Mouse (Mus musculus) neural tube, embryonic 15.5 days (tissue): Measurements from ENCODE around the gene Pip5k1c. TPM values are rescaled to one million over a fixed set of nuclear protein-coding genes. Genes with fewer than 3 reads are reported as not detected.

Source experiments
- ATAC-seq: fragments of 200-750 bp; cut with Nextera tagmentation; 2 replicates; pipeline ENCODE4 v1.8.0; 2017; ENCODE audit warnings: mild to moderate bottlenecking, moderate TSS enrichment, moderate library complexity; ENCODE audit not compliant: low FRiP score
- H3K27ac ChIP-seq: fragments of 300-500 bp; sonication (generic); replicated peaks from 2 replicates; pipeline ENCODE4 v1.5.1; 2015; ENCODE audit warnings: mild to moderate bottlenecking, inconsistent platforms
- H3K27me3 ChIP-seq: fragments of 300-500 bp; sonication (generic); replicated peaks from 2 replicates; pipeline ENCODE4 v1.6.1; 2015; ENCODE audit warnings: inconsistent platforms
- H3K36me3 ChIP-seq: fragments of 300-500 bp; sonication (generic); 2 replicates; pipeline ENCODE4 v1.6.1; 2015; ENCODE audit warnings: inconsistent platforms
- H3K4me1 ChIP-seq: fragments of 300-500 bp; sonication (generic); 2 replicates; pipeline ENCODE4 v1.6.1; 2015; ENCODE audit warnings: inconsistent platforms
- H3K4me2 ChIP-seq: fragments of 300-500 bp; sonication (generic); 2 replicates; pipeline ENCODE4 v1.6.1; 2015; ENCODE audit warnings: inconsistent platforms, mild to moderate bottlenecking, moderate library complexity
- H3K4me3 ChIP-seq: fragments of 300-500 bp; sonication (generic); replicated peaks from 2 replicates; pipeline ENCODE4 v1.5.1; 2015; ENCODE audit warnings: mild to moderate bottlenecking, inconsistent platforms
- H3K9ac ChIP-seq: fragments of 300-500 bp; sonication (generic); replicated peaks from 2 replicates; pipeline ENCODE4 v1.6.1; 2015; ENCODE audit warnings: mild to moderate bottlenecking, inconsistent platforms
- H3K9me3 ChIP-seq: fragments of 300-500 bp; sonication (generic); replicated peaks from 2 replicates; pipeline ENCODE4 v1.6.1; 2016; ENCODE audit warnings: inconsistent platforms
- WGBS: fragments of 180-500 bp; shearing (Covaris S2); methylation state at CpG from one replicate; pipeline ENCODE4 v1.1.7; 2015; ENCODE audit warnings: mixed read lengths; 5-methylcytosine and 5-hydroxymethylcytosine counted together
- polyA plus RNA-seq: library from polyadenylated mRNA; unstranded; fragments of >200 nt; fragmentation: Nextera tagmentation; extraction: Ambion mirVana; gene quantifications from 2 replicates; pipeline ENCODE4 v1.2.1, GENCODE M21; 2015

Gene Pip5k1c
- polyA plus RNA-seq, 1 experiment from 2014 or later = 124 TPM

- Histone ChIP-seq H3K4me1 (peaks cover 41% of the 10 kb centered on the region), H3K36me3 (peaks cover 45% of the 10 kb centered on the region), H3K27ac (no peak overlapping the region), H3K9me3 (no peaks in the 10 kb centered on the region), H3K4me3 (no peak overlapping the region), H3K9ac (no peak overlapping the region), H3K27me3 (peaks cover 37% of the 10 kb centered on the region), H3K4me2 (no peak overlapping the region)
- 95% methylated on average over 4 of the region's 4 CpGs for WGBS
- no peak for ATAC-seq
Measured at GRCm38 (mm10) chr10:81261025-81261424, 31.7 kb upstream of the Pip5k1c start.

- WGBS = 98% methylated on average over 8 of the region's 8 CpGs
- peak overlapping the region; percentile 66 for H3K4me2 ChIP-seq
- ATAC-seq = no peak
- peak overlapping the region; percentile 88 for H3K4me3 ChIP-seq
- H3K27ac ChIP-seq = no peak overlapping the region
- no peaks in the 10 kb centered on the region for H3K9me3 ChIP-seq
- H3K4me1 ChIP-seq = peaks cover 39% of the 10 kb centered on the region
- peak overlapping the region; percentile 80; the same call in 1 of the 2 replicates for H3K9ac ChIP-seq
- H3K27me3 ChIP-seq = 0 out of 2 replicates have a peak, but pooled peaks cover under 1% of the 10 kb centered on the region
- peaks cover 43% of the 10 kb centered on the region for H3K36me3 ChIP-seq
Measured at GRCm38 (mm10) chr10:81265540-81265939, 27.2 kb upstream of the Pip5k1c start.

DNA sequence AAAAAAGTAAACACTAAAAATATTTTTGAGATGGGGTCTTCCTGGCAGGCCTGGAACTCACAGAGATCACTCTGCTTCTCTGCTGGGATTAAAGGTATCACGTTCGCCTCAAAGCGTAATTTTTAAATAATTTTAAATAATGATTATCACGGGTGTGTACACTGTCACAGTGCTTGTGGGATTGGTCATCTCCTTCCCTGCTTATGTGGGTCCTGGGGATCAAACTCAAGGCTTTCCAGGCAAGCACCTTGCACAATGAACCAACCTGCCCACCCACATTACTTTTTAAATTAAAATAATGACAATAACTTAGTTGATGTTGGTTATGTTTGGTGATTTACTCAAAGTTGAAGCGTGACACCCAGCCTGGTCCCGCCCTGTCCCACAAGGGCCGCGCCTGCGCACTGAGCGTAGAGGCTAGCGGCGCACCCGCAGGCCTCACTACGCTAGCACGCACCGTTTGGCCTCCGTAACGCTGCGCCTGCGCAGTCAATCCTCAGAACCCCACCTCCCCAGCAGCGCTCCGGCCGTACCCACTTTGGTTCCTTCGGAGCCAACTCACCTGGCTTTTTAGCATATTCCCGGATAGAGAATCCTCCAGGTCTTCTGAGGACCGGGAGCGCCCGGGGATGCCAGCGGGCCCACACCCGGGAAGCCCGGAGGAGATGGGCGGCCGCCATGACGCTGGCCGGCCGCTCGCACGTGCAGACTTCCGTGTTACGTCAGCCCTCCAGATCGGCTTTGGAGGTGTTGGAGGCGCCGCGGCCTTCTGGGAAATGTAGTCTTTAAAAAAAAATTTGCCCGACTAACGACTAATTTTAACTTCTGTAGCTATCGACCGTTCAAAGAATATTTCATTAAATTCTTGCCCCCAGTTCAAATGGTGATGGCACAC, 26.3 kb upstream of the Pip5k1c start, which contains the start of the genes Mrpl54 and Apba3:
Gene Mrpl54, minus strand, starts transcription at position 724 of the 895 bp plus-strand sequence.
Gene Apba3, plus strand, starts transcription at position 750 of the 895 bp plus-strand sequence.
- peaks cover 44% of the 10 kb centered on the region for H3K36me3 ChIP-seq
- WGBS = under 1% methylated on average over 48 of the region's 48 CpGs
- H3K27me3 ChIP-seq = no peaks in the 10 kb centered on the region
- H3K9me3 ChIP-seq = no peaks in the 10 kb centered on the region
- H3K4me2 ChIP-seq = peak within 1 kb of the TSS; percentile 82
- peak within 1 kb of the TSS; percentile 95 for H3K27ac ChIP-seq
- H3K9ac ChIP-seq = peak within 1 kb of the TSS; percentile 80
- H3K4me3 ChIP-seq = peak within 1 kb of the TSS; percentile 88
- ATAC-seq = peak; percentile 91
- peaks cover 39% of the 10 kb centered on the region for H3K4me1 ChIP-seq

DNA sequence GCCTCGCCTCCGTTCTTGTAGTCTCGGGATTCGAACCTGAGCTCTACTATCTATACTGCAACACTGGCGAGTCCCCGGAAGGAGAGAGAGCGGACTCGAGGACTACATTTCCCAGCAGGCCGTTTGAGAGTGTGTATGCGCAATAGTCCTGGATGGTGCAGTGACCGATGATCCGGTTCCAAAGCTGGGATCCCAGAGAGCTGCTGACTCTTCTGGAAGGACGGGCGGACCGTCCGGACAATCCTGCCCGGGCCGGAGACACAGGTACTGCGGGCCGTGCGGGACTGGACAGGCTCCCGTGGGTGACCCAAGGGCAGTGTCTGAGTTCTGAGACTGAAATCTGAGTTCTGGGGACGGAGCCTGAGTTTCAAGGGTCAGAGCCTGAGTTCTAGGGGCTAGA, 24.7 kb upstream of the Pip5k1c start:
- peaks cover 49% of the 10 kb centered on the region for H3K36me3 ChIP-seq

GRCm38 (mm10) chr10:81268643-81269412, 23.9 kb upstream of the Pip5k1c start:
- no peak for ATAC-seq
- Histone ChIP-seq H3K4me1 (peaks cover 39% of the 10 kb centered on the region), H3K27me3 (no peaks in the 10 kb centered on the region), H3K36me3 (peaks cover 48% of the 10 kb centered on the region), H3K27ac (no peak overlapping the region), H3K4me3 (peak overlapping the region; percentile 66), H3K4me2 (peak overlapping the region; percentile 82), H3K9ac (peak overlapping the region; percentile 88), H3K9me3 (no peaks in the 10 kb centered on the region)
- WGBS = 85% methylated on average over 16 of the region's 16 CpGs

More for the DNA sequence above, 24.7 kb upstream of the Pip5k1c start:
- WGBS = 6% methylated on average over 23 of the region's 23 CpGs
- no peaks in the 10 kb centered on the region for H3K9me3 ChIP-seq
- peak overlapping the region; percentile 54 for H3K27ac ChIP-seq
- no peaks in the 10 kb centered on the region for H3K27me3 ChIP-seq
- ATAC-seq = peak; percentile 58
- H3K9ac ChIP-seq = peak overlapping the region; percentile 88
- peak overlapping the region; percentile 82 for H3K4me2 ChIP-seq
- H3K4me1 ChIP-seq = peaks cover 39% of the 10 kb centered on the region
- H3K4me3 ChIP-seq = peak overlapping the region; percentile 66

DNA sequence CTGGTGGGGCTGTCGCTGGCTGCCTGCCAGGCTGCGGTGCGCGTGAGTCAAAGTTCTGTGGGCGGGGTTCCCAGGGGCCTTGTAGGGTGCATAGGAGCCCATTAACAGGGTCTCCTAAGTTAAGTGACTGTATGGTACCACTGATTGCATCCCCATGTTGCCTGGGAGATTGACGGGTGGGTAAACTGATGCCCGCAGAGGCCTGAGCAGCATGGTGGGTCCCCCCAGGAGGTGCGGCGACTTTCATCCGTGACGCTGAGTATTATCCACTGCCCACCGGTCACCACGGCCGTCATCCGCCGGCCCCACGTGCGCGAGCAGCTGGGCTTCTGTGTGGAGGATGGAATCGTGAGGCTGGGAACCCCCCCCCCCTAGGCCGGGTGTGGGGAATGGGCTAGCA, 20.4 kb upstream of the Pip5k1c start:
- no peak overlapping the region for H3K27ac ChIP-seq
- no peak for ATAC-seq
- no peak overlapping the region for H3K4me2 ChIP-seq
- H3K4me3 ChIP-seq = no peak overlapping the region
- peaks cover 17% of the 10 kb centered on the region for H3K4me1 ChIP-seq
- peaks cover 32% of the 10 kb centered on the region for H3K36me3 ChIP-seq
- H3K9ac ChIP-seq = no peak overlapping the region
- 94% methylated on average over 21 of the region's 21 CpGs for WGBS
- H3K9me3 ChIP-seq = no peaks in the 10 kb centered on the region
- H3K27me3 ChIP-seq = no peaks in the 10 kb centered on the region

GRCm38 (mm10) chr10:81273842-81274241, 18.9 kb upstream of the Pip5k1c start:
- Histone ChIP-seq H3K27ac (no peak overlapping the region), H3K9ac (no peak overlapping the region), H3K36me3 (peaks cover 32% of the 10 kb centered on the region), H3K4me1 (peaks cover 6% of the 10 kb centered on the region), H3K4me2 (no peak overlapping the region), H3K4me3 (no peak overlapping the region), H3K9me3 (no peaks in the 10 kb centered on the region), H3K27me3 (0 out of 2 replicates have a peak, but pooled peaks cover 3% of the 10 kb centered on the region)
- WGBS = 95% methylated on average over 19 of the region's 19 CpGs
- no peak for ATAC-seq

DNA sequence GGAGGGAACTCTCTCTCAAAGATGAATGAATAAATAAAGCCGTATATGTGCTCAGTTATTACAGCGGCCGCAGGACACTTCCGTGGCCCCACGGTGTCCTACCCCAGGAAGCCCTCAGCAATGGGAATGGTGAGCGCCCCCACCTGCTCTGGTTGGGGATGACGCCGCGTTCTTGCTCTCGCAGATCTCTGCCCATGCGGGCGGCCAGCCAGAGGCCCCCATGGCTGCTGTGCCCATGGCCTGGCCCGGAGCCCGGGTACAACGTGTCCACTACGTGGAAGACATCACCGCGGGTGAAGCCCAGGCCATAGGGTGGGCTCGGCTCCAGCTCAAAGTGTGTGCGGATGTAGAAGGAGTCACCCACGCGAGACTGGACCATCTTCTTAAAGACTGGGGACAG, 15.1 kb upstream of the Pip5k1c start:
- Histone ChIP-seq H3K4me1 (no peaks in the 10 kb centered on the region), H3K27ac (no peak overlapping the region), H3K27me3 (peaks cover 7% of the 10 kb centered on the region), H3K4me2 (no peak overlapping the region), H3K36me3 (peaks cover 9% of the 10 kb centered on the region), H3K9ac (no peak overlapping the region), H3K4me3 (no peak overlapping the region), H3K9me3 (no peaks in the 10 kb centered on the region)
- ATAC-seq = no peak
- WGBS = 85% methylated on average over 22 of the region's 22 CpGs

GRCm38 (mm10) chr10:81279496-81279895, 13.3 kb upstream of the Pip5k1c start:
- WGBS = 31% methylated on average over 10 of the region's 10 CpGs
- peaks cover 23% of the 10 kb centered on the region for H3K27me3 ChIP-seq

DNA sequence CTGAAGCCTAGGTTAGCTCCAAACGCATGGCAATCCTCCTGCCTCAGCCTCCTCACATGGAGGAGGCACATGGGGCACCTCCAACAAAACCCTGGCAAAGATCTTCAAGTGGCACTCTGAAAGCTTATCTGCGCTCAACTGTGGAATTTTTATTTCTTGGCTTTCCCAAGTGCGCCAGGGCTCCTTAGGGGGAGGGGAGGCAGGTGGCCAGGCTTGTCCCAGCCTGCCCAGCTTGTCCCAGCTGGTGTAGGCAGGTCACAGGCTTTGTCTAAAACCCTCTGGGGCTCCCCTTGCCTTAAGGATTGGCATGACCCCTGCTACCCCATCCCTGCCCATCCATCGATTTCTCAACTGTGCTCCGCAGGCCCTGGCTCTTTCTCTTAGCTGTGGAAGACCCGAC, 8.6 kb upstream of the Pip5k1c start:
- no peak overlapping the region for H3K4me3 ChIP-seq
- H3K9ac ChIP-seq = no peak overlapping the region
- no peaks in the 10 kb centered on the region for H3K36me3 ChIP-seq
- H3K27me3 ChIP-seq = peaks cover 41% of the 10 kb centered on the region
- H3K27ac ChIP-seq = no peak overlapping the region
- 47% methylated on average over 6 of the region's 6 CpGs for WGBS
- no peak for ATAC-seq
- peaks cover 13% of the 10 kb centered on the region for H3K4me1 ChIP-seq
- H3K4me2 ChIP-seq = no peak overlapping the region
- no peaks in the 10 kb centered on the region for H3K9me3 ChIP-seq

More at GRCm38 (mm10) chr10:81279496-81279895, 13.3 kb upstream of the Pip5k1c start:
- Histone ChIP-seq H3K27ac (no peak overlapping the region), H3K4me1 (no peaks in the 10 kb centered on the region), H3K36me3 (no peaks in the 10 kb centered on the region; the same call in 1 of the 2 replicates), H3K9me3 (no peaks in the 10 kb centered on the region), H3K9ac (no peak overlapping the region), H3K4me3 (no peak overlapping the region), H3K4me2 (no peak overlapping the region)
- no peak for ATAC-seq

- Histone ChIP-seq H3K27me3 (peaks cover 44% of the 10 kb centered on the region), H3K9ac (no peak overlapping the region), H3K36me3 (no peaks in the 10 kb centered on the region), H3K9me3 (no peaks in the 10 kb centered on the region), H3K4me1 (peaks cover 16% of the 10 kb centered on the region), H3K27ac (no peak overlapping the region), H3K4me2 (peak overlapping the region; percentile 94; the same call in 1 of the 2 replicates), H3K4me3 (peak overlapping the region; percentile 51; the same call in 1 of the 2 replicates)
- no peak for ATAC-seq
- 17% methylated on average over 17 of the region's 17 CpGs for WGBS
Measured at GRCm38 (mm10) chr10:81284719-81285118, 8.0 kb upstream of the Pip5k1c start.
